Mouse (Mus musculus): ENCODE measurements at regions not wholly inside any gene's neighbourhood (a gene's known extent, or its start where the extent isn't known, plus 50 kb on each side); places are given as distances from the start of the nearest gene placed in this dataset.

GRCm38 (mm10) chr1:73515781-73516180, 500.1 kb upstream of the Tnp1 start:
- ATAC-seq: no peak
- no peaks in the 10 kb centered on the region for H3K4me1 ChIP-seq
- H3K36me3 ChIP-seq (ENCODE audit: poor library complexity, severe bottlenecking): no peaks in the 10 kb centered on the region
- H3K9me3 ChIP-seq (replicated peaks): no peaks in the 10 kb centered on the region
- no peaks in the 10 kb centered on the region for H3K27me3 ChIP-seq
- H3K4me2 ChIP-seq: no peak overlapping the region
- no peak overlapping the region for H3K4me3 ChIP-seq
- H3K27ac ChIP-seq: no peak overlapping the region
- H3K9ac ChIP-seq: no peak overlapping the region
- WGBS: 94% methylated on average over 5 of the region's 5 CpGs

DNA sequence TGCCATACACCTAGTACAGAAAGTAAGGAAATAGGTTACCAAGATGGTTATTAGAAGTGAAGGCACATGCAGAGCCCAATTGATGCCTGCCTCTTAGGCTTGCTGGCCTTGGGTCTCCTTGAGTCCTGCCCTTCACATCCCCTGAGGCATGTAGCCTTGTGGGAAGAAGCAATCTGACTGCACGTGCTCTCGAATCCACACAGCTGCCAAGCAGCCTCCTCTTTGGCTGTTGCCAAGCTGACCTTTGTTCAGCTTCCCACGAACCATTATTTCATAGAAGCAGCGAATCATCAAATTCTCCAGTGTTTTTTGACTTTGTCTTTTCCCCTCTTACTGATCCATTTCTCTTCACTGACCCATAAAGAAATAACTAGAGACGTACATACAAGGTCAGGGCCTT, 498.1 kb upstream of the Tnp1 start:
- no peaks in the 10 kb centered on the region for H3K4me1 ChIP-seq
- H3K36me3 ChIP-seq (ENCODE audit: poor library complexity, severe bottlenecking): no peaks in the 10 kb centered on the region
- no peaks in the 10 kb centered on the region for H3K9me3 ChIP-seq (replicated peaks)
- no peak overlapping the region for H3K4me3 ChIP-seq
- H3K27me3 ChIP-seq: no peaks in the 10 kb centered on the region
- ATAC-seq: no peak
- no peak overlapping the region for H3K27ac ChIP-seq
- H3K4me2 ChIP-seq: no peak overlapping the region
- 54% methylated on average over 5 of the region's 5 CpGs for WGBS
- no peak overlapping the region for H3K9ac ChIP-seq

GRCm38 (mm10) chr1:73512836-73513235, 497.1 kb upstream of the Tnp1 start:
- no peaks in the 10 kb centered on the region for H3K4me1 ChIP-seq
- H3K9ac ChIP-seq: no peak overlapping the region
- 96% methylated on average over 2 of the region's 2 CpGs for WGBS
- no peak for ATAC-seq
- H3K27ac ChIP-seq: no peak overlapping the region
- H3K27me3 ChIP-seq: no peaks in the 10 kb centered on the region
- H3K36me3 ChIP-seq (ENCODE audit: poor library complexity, severe bottlenecking): no peaks in the 10 kb centered on the region
- H3K4me3 ChIP-seq: no peak overlapping the region
- no peak overlapping the region for H3K4me2 ChIP-seq
- H3K9me3 ChIP-seq (replicated peaks): no peaks in the 10 kb centered on the region

GRCm38 (mm10) chr1:73507071-73507754, 491.5 kb upstream of the Tnp1 start:
- H3K36me3 ChIP-seq (ENCODE audit: poor library complexity, severe bottlenecking): no peaks in the 10 kb centered on the region
- H3K4me2 ChIP-seq: no peak overlapping the region
- H3K4me1 ChIP-seq: no peaks in the 10 kb centered on the region
- H3K4me3 ChIP-seq: no peak overlapping the region
- H3K9ac ChIP-seq: no peak overlapping the region
- no peak for ATAC-seq
- H3K27me3 ChIP-seq: no peaks in the 10 kb centered on the region
- H3K9me3 ChIP-seq (replicated peaks): no peaks in the 10 kb centered on the region
- WGBS: 52% methylated on average over 10 of the region's 10 CpGs
- no peak overlapping the region for H3K27ac ChIP-seq

DNA sequence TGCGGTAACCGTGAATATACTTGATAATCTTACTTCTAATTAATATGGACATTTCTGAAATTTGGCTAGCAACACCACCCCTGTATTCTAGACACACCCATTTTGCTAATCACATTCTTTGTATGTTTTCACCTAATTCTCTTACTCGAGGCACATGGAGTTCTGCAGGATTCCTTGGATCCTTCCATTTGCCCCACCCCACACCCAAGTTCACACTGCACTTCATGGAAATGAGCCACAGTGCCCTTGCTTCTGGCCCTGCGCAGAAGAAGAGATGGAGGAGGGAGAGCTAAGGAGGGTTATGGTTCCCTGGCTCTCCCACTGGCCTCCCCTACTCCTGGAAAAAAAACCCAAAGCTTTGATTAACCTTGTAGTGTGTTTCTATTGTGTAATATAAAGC, 487.9 kb upstream of the Tnp1 start:
- Histone ChIP-seq H3K4me1 (no peaks in the 10 kb centered on the region), H3K9me3 (replicated peaks) (no peaks in the 10 kb centered on the region), H3K9ac (no peak overlapping the region), H3K36me3 (ENCODE audit: poor library complexity, severe bottlenecking) (no peaks in the 10 kb centered on the region), H3K4me3 (no peak overlapping the region), H3K27me3 (no peaks in the 10 kb centered on the region), H3K27ac (no peak overlapping the region), H3K4me2 (no peak overlapping the region)
- no peak for ATAC-seq
- WGBS: 91% methylated on average over 4 of the region's 4 CpGs

DNA sequence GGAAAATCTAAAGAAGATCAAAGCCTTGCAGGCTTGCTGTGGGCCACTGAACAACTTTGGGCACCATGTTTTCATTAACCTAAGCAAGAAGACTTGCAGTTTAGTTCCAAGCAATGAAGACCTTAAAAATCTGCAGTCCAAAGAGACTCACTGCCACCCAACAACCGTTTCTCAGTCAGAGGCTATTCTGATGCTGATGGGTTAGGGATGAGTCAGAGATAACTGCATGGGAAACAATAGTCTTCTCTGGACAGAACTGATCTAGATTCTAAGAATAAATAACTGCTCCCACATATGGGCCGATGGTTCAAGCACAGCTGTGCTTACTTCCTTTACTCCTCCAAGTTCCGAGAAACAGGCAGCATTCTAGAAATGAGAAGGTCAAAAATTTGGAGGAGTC, 485.0 kb upstream of the Tnp1 start:
- H3K9ac ChIP-seq: no peak overlapping the region
- no peaks in the 10 kb centered on the region for H3K9me3 ChIP-seq (replicated peaks)
- no peak overlapping the region for H3K4me3 ChIP-seq
- no peaks in the 10 kb centered on the region for H3K4me1 ChIP-seq
- no peak overlapping the region for H3K4me2 ChIP-seq
- H3K36me3 ChIP-seq (ENCODE audit: poor library complexity, severe bottlenecking): no peaks in the 10 kb centered on the region
- WGBS: 82% methylated on average over 3 of the region's 3 CpGs
- H3K27ac ChIP-seq: no peak overlapping the region
- H3K27me3 ChIP-seq: no peaks in the 10 kb centered on the region
- no peak for ATAC-seq

DNA sequence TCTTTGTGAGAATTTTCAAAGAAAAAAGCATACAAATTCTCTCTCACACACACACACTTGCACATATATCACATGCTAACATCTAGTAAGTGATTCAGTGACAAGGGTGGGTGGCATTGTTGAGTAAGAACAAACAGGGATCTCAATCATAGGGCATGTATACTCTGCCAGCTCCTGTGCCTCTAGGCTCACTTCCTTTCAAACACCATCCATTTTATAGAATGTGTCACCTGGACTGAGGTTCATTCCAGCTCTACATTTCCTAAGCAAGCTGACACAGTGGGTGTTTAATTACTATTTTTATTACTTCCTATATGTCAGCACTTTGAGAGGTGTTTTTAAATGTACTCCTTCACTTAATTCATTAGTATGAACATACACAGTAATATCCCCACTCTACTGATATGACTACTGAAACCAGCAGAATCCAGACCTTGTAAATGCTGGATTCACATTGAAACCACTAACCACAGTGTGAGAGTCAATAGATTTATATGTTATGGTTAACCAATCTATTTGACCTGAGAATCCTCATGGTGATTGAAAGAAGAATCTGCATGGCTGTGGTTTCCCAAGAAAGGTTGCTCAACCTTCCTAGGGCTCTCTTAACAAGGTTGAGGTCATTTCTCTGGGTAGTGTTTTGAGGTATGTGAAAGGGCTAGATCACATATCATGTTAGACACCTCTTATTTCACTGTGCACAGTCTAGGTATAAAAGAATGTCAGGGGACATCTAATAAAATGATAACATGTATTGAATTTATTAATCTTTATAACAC, 480.5 kb upstream of the Tnp1 start:
- no peak overlapping the region for H3K9ac ChIP-seq
- H3K4me2 ChIP-seq: no peak overlapping the region
- no peaks in the 10 kb centered on the region for H3K9me3 ChIP-seq (replicated peaks)
- no peak overlapping the region for H3K4me3 ChIP-seq
- H3K27me3 ChIP-seq: no peaks in the 10 kb centered on the region
- H3K4me1 ChIP-seq: no peaks in the 10 kb centered on the region
- no peak for ATAC-seq
- no peaks in the 10 kb centered on the region for H3K36me3 ChIP-seq (ENCODE audit: poor library complexity, severe bottlenecking)
- H3K27ac ChIP-seq: no peak overlapping the region

DNA sequence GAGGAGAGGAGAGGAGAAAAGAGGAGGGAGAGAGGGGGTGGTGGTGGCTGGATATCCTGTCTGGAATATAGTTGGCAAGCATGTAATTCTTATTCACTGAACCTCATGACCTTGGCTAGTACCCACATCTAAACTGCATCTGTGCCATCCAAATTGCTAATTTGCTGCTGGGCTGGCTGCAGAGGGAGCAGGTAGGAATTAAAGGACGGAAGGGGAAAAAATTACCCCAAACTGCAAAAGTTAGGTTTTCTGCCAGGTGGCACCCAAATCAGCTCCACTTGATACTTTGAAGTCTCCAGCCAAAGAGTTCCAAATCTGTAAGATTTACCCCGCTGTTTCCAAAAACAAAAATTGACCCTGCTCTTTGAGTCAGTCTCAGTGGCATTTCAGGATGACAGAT, 466.2 kb upstream of the Tnp1 start:
- Histone ChIP-seq H3K4me3 (no peak overlapping the region), H3K9ac (no peak overlapping the region), H3K27ac (no peak overlapping the region), H3K4me2 (no peak overlapping the region), H3K27me3 (no peaks in the 10 kb centered on the region), H3K9me3 (replicated peaks) (no peaks in the 10 kb centered on the region), H3K36me3 (ENCODE audit: poor library complexity, severe bottlenecking) (no peaks in the 10 kb centered on the region), H3K4me1 (no peaks in the 10 kb centered on the region)
- 93% methylated on average over 2 of the region's 2 CpGs for whole genome bisulfite sequencing
- ATAC-seq: no peak

DNA sequence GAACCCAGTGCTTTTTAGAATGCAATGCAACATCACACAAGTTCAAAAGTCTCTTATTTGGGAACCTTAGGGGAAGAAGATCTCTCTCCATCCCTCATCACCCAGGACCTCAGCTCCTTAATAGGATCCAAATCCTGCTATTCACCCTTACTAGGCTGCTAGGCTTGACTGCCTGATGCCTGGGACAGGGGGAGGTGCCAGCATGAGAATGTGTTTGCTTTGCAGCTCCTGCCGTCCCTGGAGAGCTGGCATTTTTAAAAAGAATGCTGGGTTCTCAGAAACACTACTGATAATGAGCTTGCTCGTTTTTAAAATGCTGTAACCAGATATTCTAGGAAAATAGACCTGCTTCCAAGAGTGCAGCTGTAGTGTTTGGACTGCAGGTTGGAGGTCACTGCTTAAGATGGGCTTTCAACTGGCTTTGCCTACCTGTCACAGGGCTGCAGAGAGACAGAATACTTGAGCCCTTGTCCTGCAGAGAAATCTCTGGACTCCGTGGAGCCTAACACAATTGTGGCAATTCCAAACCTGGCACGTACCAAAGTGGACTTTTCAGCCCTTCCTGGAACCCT, 463.7 kb upstream of the Tnp1 start:
- no peaks in the 10 kb centered on the region for H3K36me3 ChIP-seq (ENCODE audit: poor library complexity, severe bottlenecking)
- H3K9ac ChIP-seq: no peak overlapping the region
- H3K27me3 ChIP-seq: no peaks in the 10 kb centered on the region
- H3K4me3 ChIP-seq: no peak overlapping the region
- no peaks in the 10 kb centered on the region for H3K9me3 ChIP-seq (replicated peaks)
- WGBS: 48% methylated on average over 4 of the region's 4 CpGs
- no peak overlapping the region for H3K27ac ChIP-seq
- no peak for ATAC-seq
- no peaks in the 10 kb centered on the region for H3K4me1 ChIP-seq
- H3K4me2 ChIP-seq: no peak overlapping the region

GRCm38 (mm10) chr1:73460598-73460997, 444.9 kb upstream of the Tnp1 start:
- Histone ChIP-seq H3K4me3 (no peak overlapping the region), H3K27ac (no peak overlapping the region), H3K9me3 (replicated peaks) (no peaks in the 10 kb centered on the region), H3K27me3 (no peaks in the 10 kb centered on the region), H3K4me2 (no peak overlapping the region), H3K36me3 (ENCODE audit: poor library complexity, severe bottlenecking) (no peaks in the 10 kb centered on the region), H3K9ac (no peak overlapping the region), H3K4me1 (no peaks in the 10 kb centered on the region)
- WGBS: 81% methylated on average over 3 of the region's 3 CpGs
- no peak for ATAC-seq

GRCm38 (mm10) chr1:73459754-73460534, 444.2 kb upstream of the Tnp1 start:
- no peak overlapping the region for H3K4me2 ChIP-seq
- no peak overlapping the region for H3K9ac ChIP-seq
- H3K36me3 ChIP-seq (ENCODE audit: poor library complexity, severe bottlenecking): no peaks in the 10 kb centered on the region
- ATAC-seq: no peak
- 61% methylated on average over 13 of the region's 13 CpGs for WGBS
- H3K27me3 ChIP-seq: no peaks in the 10 kb centered on the region
- H3K9me3 ChIP-seq (replicated peaks): no peaks in the 10 kb centered on the region
- H3K4me3 ChIP-seq: no peak overlapping the region
- no peak overlapping the region for H3K27ac ChIP-seq
- H3K4me1 ChIP-seq: no peaks in the 10 kb centered on the region

GRCm38 (mm10) chr1:73457261-73457660, 441.6 kb upstream of the Tnp1 start:
- WGBS: 83% methylated on average over 2 of the region's 2 CpGs
- ATAC-seq: no peak
- Histone ChIP-seq H3K4me2 (no peak overlapping the region), H3K9me3 (replicated peaks) (no peaks in the 10 kb centered on the region), H3K36me3 (ENCODE audit: poor library complexity, severe bottlenecking) (no peaks in the 10 kb centered on the region), H3K4me3 (no peak overlapping the region), H3K4me1 (no peaks in the 10 kb centered on the region), H3K27ac (no peak overlapping the region), H3K9ac (no peak overlapping the region), H3K27me3 (no peaks in the 10 kb centered on the region)

Data from forebrain, embryonic 13.5 days (tissue).